Comparison of ENCODE assay signal across 42 mouse cellular contexts in the genomic region with DNA sequence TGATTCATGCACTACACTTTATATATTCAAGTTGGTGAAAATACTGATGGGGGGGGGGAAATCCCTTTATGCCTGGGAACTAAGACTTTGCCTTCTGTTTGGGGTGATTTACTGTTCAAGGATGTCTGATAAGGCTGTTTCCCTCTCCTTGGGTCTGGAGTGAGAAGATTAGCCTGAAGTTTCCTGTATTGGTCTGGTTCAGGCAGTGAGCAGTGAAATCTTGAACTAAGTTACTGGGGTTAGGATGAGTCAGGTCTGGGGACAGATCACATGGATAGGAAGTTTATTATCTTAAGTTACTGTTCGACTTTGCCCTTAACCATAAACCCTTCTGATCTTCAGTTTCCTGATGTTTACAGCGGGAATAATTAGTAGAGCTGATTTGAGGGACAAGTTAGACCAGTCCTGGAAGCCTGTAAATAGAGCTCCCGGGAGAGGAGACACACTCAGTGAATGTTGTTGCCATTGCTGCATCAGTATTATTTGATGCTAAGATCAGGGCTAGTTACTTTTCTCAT. TPM values are rescaled to one million over a fixed set of nuclear protein-coding genes. Genes with fewer than 3 reads are reported as not detected.
DNase-seq lines count a peak whose midpoint lies in the region; ATAC-seq and TF ChIP-seq lines count a peak whose summit lies in the region.
"Had no signal": no experiment of that assay in that cellular context is flagged by ENCODE, and none has a peak within 500 bp of the region (broad histone marks: within the 10 kb centered on the region; RNA-seq: fewer than 3 reads in every experiment).

No protein-coding gene starts in this region.

- no peaks in the 10 kb centered on the region for H3K9me3 ChIP-seq in stomach, embryonic 16.5 days (replicated peaks; ENCODE audit: control insufficient read depth, low read length)
- no peaks in the 10 kb centered on the region for H3K9me3 ChIP-seq in stomach, postnatal 0 days (ENCODE audit: control insufficient read depth, low read length)
- no peaks in the 10 kb centered on the region for H3K9me3 ChIP-seq in forebrain, embryonic 11.5 days (ENCODE audit: control insufficient read depth, low read length)
- H3K9me3 ChIP-seq: embryonic facial prominence, embryonic 10.5 days; embryonic facial prominence, embryonic 15.5 days; forebrain, embryonic 13.5 days; hindbrain, embryonic 13.5 days; limb, embryonic 12.5 days; midbrain, embryonic 12.5 days; neural tube, embryonic 12.5 days; stomach, embryonic 15.5 days had no signal

- no peak for DNase-seq in stomach, postnatal 0 days (ENCODE audit: low spot score)
- peak; percentile 93 for DNase-seq in large intestine, adult 2 months (ENCODE audit: low read depth, low spot score)
- no peak for DNase-seq in Muller cell, postnatal 12 days (ENCODE audit: inconsistent ontology term)
- DNase-seq in forebrain, embryonic 11.5 days (ENCODE audit: low spot score) = no peak
- no peak for DNase-seq in right cerebral cortex, postnatal 25 days
- DNase-seq: adrenal gland, postnatal 14 days; cerebellum, adult 18-20 months; cerebellum, postnatal 14 days; gastrocnemius, postnatal 10 days; heart, postnatal 36 days; kidney, adult 2 months; kidney, postnatal 10 days; lung, adult 2 months; lung, postnatal 14 days; right cerebral cortex, adult 18-20 months; thymus, adult 18-20 months; thymus, postnatal 36 days had no signal

- no peaks in the 10 kb centered on the region for H3K27me3 ChIP-seq in stomach, embryonic 16.5 days (ENCODE audit: control insufficient read depth, insufficient read depth, low read length)
- no peaks in the 10 kb centered on the region for H3K27me3 ChIP-seq in stomach, postnatal 0 days (ENCODE audit: control insufficient read depth, insufficient read depth, low read length)
- no peaks in the 10 kb centered on the region for H3K27me3 ChIP-seq in forebrain, embryonic 11.5 days (ENCODE audit: control insufficient read depth, insufficient read depth, low read length)
- H3K27me3 ChIP-seq: embryonic facial prominence, embryonic 15.5 days; forebrain, embryonic 13.5 days; hindbrain, embryonic 13.5 days; limb, embryonic 12.5 days; midbrain, embryonic 12.5 days; neural tube, embryonic 12.5 days; Patski; stomach, embryonic 15.5 days had no signal

- H3K9ac ChIP-seq in stomach, embryonic 16.5 days (ENCODE audit: low read length) = no peak overlapping the region
- H3K9ac ChIP-seq in stomach, postnatal 0 days (ENCODE audit: low read length) = no peak overlapping the region
- no peak overlapping the region for H3K9ac ChIP-seq in forebrain, embryonic 11.5 days (ENCODE audit: low read length)
- H3K9ac ChIP-seq: embryonic facial prominence, embryonic 15.5 days; forebrain, embryonic 13.5 days; hindbrain, embryonic 13.5 days; limb, embryonic 12.5 days; midbrain, embryonic 12.5 days; neural tube, embryonic 12.5 days; stomach, embryonic 15.5 days had no signal

- H3K4me3 ChIP-seq in stomach, embryonic 16.5 days (replicated peaks; ENCODE audit: low read length) = no peak overlapping the region
- no peak overlapping the region for H3K4me3 ChIP-seq in stomach, postnatal 0 days (ENCODE audit: low read depth, low read length)
- no peak overlapping the region for H3K4me3 ChIP-seq in forebrain, embryonic 11.5 days (ENCODE audit: low read depth, low read length)
- H3K4me3 ChIP-seq: embryonic facial prominence, embryonic 10.5 days; embryonic facial prominence, embryonic 15.5 days; forebrain, embryonic 13.5 days; hindbrain, embryonic 13.5 days; left cerebral cortex, adult 2 months; limb, embryonic 12.5 days; midbrain, embryonic 12.5 days; myocyte; neural tube, embryonic 12.5 days; stomach, embryonic 15.5 days had no signal

- H3K4me1 ChIP-seq in stomach, embryonic 16.5 days (ENCODE audit: control insufficient read depth, insufficient read depth, low read length) = no peaks in the 10 kb centered on the region
- H3K4me1 ChIP-seq in stomach, postnatal 0 days (replicated peaks; ENCODE audit: control insufficient read depth, insufficient read depth) = no peaks in the 10 kb centered on the region
- no peaks in the 10 kb centered on the region for H3K4me1 ChIP-seq in forebrain, embryonic 11.5 days (replicated peaks; ENCODE audit: control insufficient read depth, insufficient read depth, low read length)
- H3K4me1 ChIP-seq: embryonic facial prominence, embryonic 10.5 days; embryonic facial prominence, embryonic 15.5 days; forebrain, embryonic 13.5 days; hindbrain, embryonic 13.5 days; limb, embryonic 12.5 days; midbrain, embryonic 12.5 days; neural tube, embryonic 12.5 days; stomach, embryonic 15.5 days had no signal

- H3K36me3 ChIP-seq in stomach, embryonic 16.5 days (ENCODE audit: control insufficient read depth, insufficient read depth, low read length) = no peaks in the 10 kb centered on the region
- H3K36me3 ChIP-seq in stomach, postnatal 0 days (ENCODE audit: control insufficient read depth, insufficient read depth, low read length) = no peaks in the 10 kb centered on the region
- no peaks in the 10 kb centered on the region for H3K36me3 ChIP-seq in forebrain, embryonic 11.5 days (ENCODE audit: control insufficient read depth, insufficient read depth, low read length)
- H3K36me3 ChIP-seq: embryonic facial prominence, embryonic 10.5 days; embryonic facial prominence, embryonic 15.5 days; hindbrain, embryonic 13.5 days; limb, embryonic 12.5 days; midbrain, embryonic 12.5 days; neural tube, embryonic 12.5 days; stomach, embryonic 15.5 days had no signal

- WGBS in stomach, embryonic 16.5 days = 45% methylated on average over 3 of the region's 3 CpGs
- WGBS in stomach, postnatal 0 days = 42% methylated on average over 3 of the region's 3 CpGs
- 19% methylated on average over 3 of the region's 3 CpGs for WGBS in large intestine, adult 2 months
- 77% methylated on average over 3 of the region's 3 CpGs for WGBS in forebrain, embryonic 11.5 days

- H3K27ac ChIP-seq in stomach, embryonic 16.5 days (ENCODE audit: low read length) = no peak overlapping the region
- no peak overlapping the region for H3K27ac ChIP-seq in stomach, postnatal 0 days (replicated peaks)
- no peak overlapping the region for H3K27ac ChIP-seq in forebrain, embryonic 11.5 days (ENCODE audit: low read depth, low read length)
- H3K27ac ChIP-seq: embryonic facial prominence, embryonic 10.5 days; embryonic facial prominence, embryonic 15.5 days; forebrain, embryonic 13.5 days; hindbrain, embryonic 13.5 days; left cerebral cortex, adult 2 months; limb, embryonic 12.5 days; midbrain, embryonic 12.5 days; neural tube, embryonic 12.5 days; stomach, embryonic 15.5 days had no signal

- TF ChIP-seq CTCF in stomach, postnatal 0 days (IDR thresholded peaks at IDR 0.05; ENCODE audit: low read depth) = no peak

- TF ChIP-seq EP300 in stomach, postnatal 0 days (optimal IDR thresholded peaks at IDR 0.05) = no peak

- ATAC-seq in stomach, embryonic 16.5 days (ENCODE audit: insufficient read depth, low FRiP score) = 0 out of 2 replicates have a peak, but pooled peaks have one; percentile 21
- no peak for ATAC-seq in stomach, postnatal 0 days (ENCODE audit: low FRiP score, low TSS enrichment)
- ATAC-seq in hematopoietic stem cell, adult 5-6 weeks (replicated peaks in 1 of 2; ENCODE audit: insufficient read depth in 1 of 2, low FRiP score in 2 of 2, low TSS enrichment in 1 of 2, low read depth in 1 of 2, poor library complexity in 2 of 2, severe bottlenecking in 2 of 2) = peak; percentile 82 to 88
- no peak for ATAC-seq in forebrain, embryonic 11.5 days (replicated peaks; ENCODE audit: low FRiP score)
- ATAC-seq: forebrain, embryonic 13.5 days; Patski had no signal

- H3K4me2 ChIP-seq in stomach, embryonic 16.5 days (ENCODE audit: low read depth, low read length) = no peak overlapping the region
- no peak overlapping the region for H3K4me2 ChIP-seq in stomach, postnatal 0 days (replicated peaks; ENCODE audit: low read depth)
- no peak overlapping the region for H3K4me2 ChIP-seq in forebrain, embryonic 11.5 days (ENCODE audit: low read depth, low read length, severe bottlenecking)
- H3K4me2 ChIP-seq: embryonic facial prominence, embryonic 15.5 days; forebrain, embryonic 13.5 days; hindbrain, embryonic 13.5 days; limb, embryonic 12.5 days; midbrain, embryonic 12.5 days; neural tube, embryonic 12.5 days; stomach, embryonic 15.5 days had no signal

RNA-seq across cellular contexts. Expression of a gene that starts 3.4 kb away (rescaled TPM):
- polyA plus RNA-seq in stomach, embryonic 16.5 days (2015; fragmentation: Nextera tagmentation; extraction: Ambion mirVana) = not detected in 2 replicates
- polyA plus RNA-seq in stomach, postnatal 0 days (2015; fragmentation: Nextera tagmentation; extraction: Ambion mirVana) = not detected in 2 replicates
- not detected in 2 replicates for total RNA-seq in hematopoietic stem cell, adult 5-6 weeks (2017)
- not detected in 2 replicates for polyA plus RNA-seq in large intestine, adult 2 months (2012; rRNA removed)
- not detected in 2 replicates for polyA plus RNA-seq in forebrain, embryonic 11.5 days (2014; fragmentation: Nextera tagmentation; extraction: Ambion mirVana)
- total RNA-seq: adrenal gland, postnatal 14 days; CH12.LX; ES-E14; gastrocnemius, postnatal 10 days; heart, adult 8-10 months; heart, postnatal 36 days; layer of hippocampus, adult 18-20 months; layer of hippocampus, postnatal 10 days; left cerebral cortex, adult 2 months; left cerebral cortex, postnatal 25 days; liver, adult 2 months; megakaryocyte, adult 5-6 weeks; midbrain, postnatal 0 days had no signal
- polyA plus RNA-seq: C2C12; embryonic facial prominence, embryonic 10.5 days; embryonic facial prominence, embryonic 15.5 days; forebrain, embryonic 13.5 days; heart, embryonic 14.5 days; hindbrain, embryonic 13.5 days; kidney, adult 2 months; limb, embryonic 12.5 days; liver, adult 2 months; lung, adult 2 months; midbrain, embryonic 12.5 days; midbrain, postnatal 0 days; myocyte; neural tube, embryonic 12.5 days; Patski; stomach, embryonic 15.5 days had no signal

RNA-seq across cellular contexts. Expression of a gene that starts 20.6 kb away (rescaled TPM):
- polyA plus RNA-seq in stomach, embryonic 16.5 days (2015; fragmentation: Nextera tagmentation; extraction: Ambion mirVana) = not detected in 2 replicates
- polyA plus RNA-seq in stomach, postnatal 0 days (2015; fragmentation: Nextera tagmentation; extraction: Ambion mirVana) = not detected in 2 replicates
- not detected in 2 replicates for total RNA-seq in hematopoietic stem cell, adult 5-6 weeks (2017)
- polyA plus RNA-seq in large intestine, adult 2 months (2012; rRNA removed) = not detected in 2 replicates
- not detected in 2 replicates for polyA plus RNA-seq in forebrain, embryonic 11.5 days (2014; fragmentation: Nextera tagmentation; extraction: Ambion mirVana)
- total RNA-seq: adrenal gland, postnatal 14 days; CH12.LX; ES-E14; gastrocnemius, postnatal 10 days; heart, adult 8-10 months; heart, postnatal 36 days; layer of hippocampus, adult 18-20 months; layer of hippocampus, postnatal 10 days; left cerebral cortex, adult 2 months; left cerebral cortex, postnatal 25 days; liver, adult 2 months; megakaryocyte, adult 5-6 weeks; midbrain, postnatal 0 days had no signal
- polyA plus RNA-seq: C2C12; embryonic facial prominence, embryonic 10.5 days; embryonic facial prominence, embryonic 15.5 days; forebrain, embryonic 13.5 days; gonadal fat pad, adult 2 months; heart, embryonic 14.5 days; hindbrain, embryonic 13.5 days; kidney, adult 2 months; limb, embryonic 12.5 days; liver, adult 2 months; lung, adult 2 months; midbrain, embryonic 12.5 days; midbrain, postnatal 0 days; myocyte; neural tube, embryonic 12.5 days; Patski; stomach, embryonic 15.5 days had no signal

RNA-seq across cellular contexts. Expression of a gene that starts 37.6 kb away (rescaled TPM):
- polyA plus RNA-seq in stomach, embryonic 16.5 days (2015; fragmentation: Nextera tagmentation; extraction: Ambion mirVana) = not detected in 2 replicates
- not detected in 2 replicates for polyA plus RNA-seq in stomach, postnatal 0 days (2015; fragmentation: Nextera tagmentation; extraction: Ambion mirVana)
- total RNA-seq in hematopoietic stem cell, adult 5-6 weeks (2017) = not detected in 2 replicates
- polyA plus RNA-seq in large intestine, adult 2 months (2012; rRNA removed) = not detected in 2 replicates
- polyA plus RNA-seq in forebrain, embryonic 11.5 days (2014; fragmentation: Nextera tagmentation; extraction: Ambion mirVana) = not detected in 2 replicates
- total RNA-seq: adrenal gland, postnatal 14 days; CH12.LX; ES-E14; gastrocnemius, postnatal 10 days; heart, adult 8-10 months; heart, postnatal 36 days; layer of hippocampus, adult 18-20 months; layer of hippocampus, postnatal 10 days; left cerebral cortex, adult 2 months; left cerebral cortex, postnatal 25 days; liver, adult 2 months; megakaryocyte, adult 5-6 weeks; midbrain, postnatal 0 days had no signal
- polyA plus RNA-seq: C2C12; embryonic facial prominence, embryonic 10.5 days; embryonic facial prominence, embryonic 15.5 days; forebrain, embryonic 13.5 days; gonadal fat pad, adult 2 months; heart, embryonic 14.5 days; hindbrain, embryonic 13.5 days; kidney, adult 2 months; limb, embryonic 12.5 days; liver, adult 2 months; lung, adult 2 months; midbrain, embryonic 12.5 days; midbrain, postnatal 0 days; myocyte; neural tube, embryonic 12.5 days; Patski; stomach, embryonic 15.5 days had no signal

Comparison
In these comparisons a context has a peak if more than half of its experiments do, and no peak if none do; other contexts are left out.
1. ATAC-seq: peak in stomach, embryonic 16.5 days (single experiment) and hematopoietic stem cell, adult 5-6 weeks (2 of 2); none in stomach, postnatal 0 days (single experiment) and forebrain, embryonic 11.5 days (single experiment).